Mouse (Mus musculus): ENCODE results near the gene Rpgrip1.

Rpgrip1 gene

DNA sequence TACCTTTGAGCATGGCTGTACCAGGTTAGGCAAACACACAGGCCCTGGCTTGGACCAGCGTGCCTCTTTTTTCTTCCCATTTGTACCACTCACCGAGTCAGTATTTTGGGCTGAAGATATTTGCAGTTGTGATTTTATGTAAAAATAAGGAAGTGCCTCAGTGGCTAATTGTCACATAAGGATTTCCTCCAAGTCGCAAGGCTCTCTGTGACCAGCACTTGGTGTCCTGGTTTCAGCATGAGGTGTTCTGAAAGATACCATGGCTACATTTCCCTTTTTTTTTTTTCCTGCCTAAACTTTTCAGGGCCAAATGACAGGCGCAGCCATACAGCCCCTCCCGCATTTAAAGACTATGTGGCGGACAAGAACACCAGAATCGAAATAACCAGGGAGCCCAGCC, 9.7 kb downstream of the Rpgrip1 start:
- DNase-seq: no peak

DNA sequence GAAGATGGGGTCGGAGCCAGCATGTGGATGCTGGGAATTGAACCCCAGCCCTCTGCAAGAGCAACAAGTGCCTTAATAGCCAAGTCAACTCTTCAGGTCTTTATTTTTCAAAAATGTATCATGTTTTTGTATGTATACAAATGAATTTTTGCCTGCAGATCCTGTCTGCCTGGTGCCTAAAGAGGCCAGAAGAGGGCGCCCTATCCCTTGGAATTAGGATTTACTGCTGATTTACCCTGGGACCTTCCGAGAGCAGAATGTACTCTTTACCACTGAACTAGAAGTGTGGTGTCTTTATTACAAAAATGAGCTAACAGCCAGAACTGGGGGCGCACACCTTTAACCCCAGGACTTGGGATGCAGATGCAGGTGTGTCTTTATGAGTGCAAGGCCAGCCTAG, 13.4 kb downstream of the Rpgrip1 start:
- DNase-seq: peak; percentile 44 to 79

DNA sequence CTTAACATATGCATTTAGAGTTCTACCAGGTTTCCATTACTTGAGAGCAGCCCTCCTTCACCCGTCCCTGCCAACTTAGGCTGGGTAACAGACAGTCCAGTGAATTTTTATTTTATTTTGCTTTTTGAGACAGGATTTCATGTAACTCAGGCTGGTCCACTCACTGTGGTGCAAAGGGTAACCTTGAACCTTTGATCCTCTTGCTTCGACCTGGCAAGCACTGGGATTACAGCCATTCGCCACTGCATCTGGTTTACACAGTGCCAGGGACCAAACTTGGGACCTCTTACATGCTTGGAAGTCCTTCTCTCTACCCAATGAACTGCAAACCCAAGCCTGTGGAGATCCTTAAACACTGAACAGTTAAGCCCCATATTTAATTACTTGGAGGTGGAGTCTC, 14.1 kb downstream of the Rpgrip1 start:
- peak in 1 of 2 experiments; percentile 30 for DNase-seq

DNA sequence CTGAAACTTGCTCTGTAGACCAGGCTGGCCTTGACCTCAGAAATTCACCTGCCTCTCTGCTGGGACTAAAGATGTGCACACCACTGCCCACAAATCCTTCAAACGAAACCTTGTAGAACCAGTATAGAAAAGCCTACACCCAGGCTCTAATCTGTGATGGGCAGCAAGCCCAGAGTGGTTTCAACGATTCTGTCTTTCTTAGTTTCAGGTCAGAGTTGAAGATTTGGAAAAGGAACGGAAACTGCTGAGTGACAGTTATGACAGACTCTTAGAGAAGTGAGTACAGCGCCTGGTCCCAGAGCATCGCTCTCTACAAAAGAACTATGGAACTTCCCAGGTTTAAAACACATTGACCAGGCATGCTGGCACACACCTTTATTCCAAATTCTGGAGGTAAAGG, 23.1 kb downstream of the Rpgrip1 start:
- no peak for DNase-seq

DNA sequence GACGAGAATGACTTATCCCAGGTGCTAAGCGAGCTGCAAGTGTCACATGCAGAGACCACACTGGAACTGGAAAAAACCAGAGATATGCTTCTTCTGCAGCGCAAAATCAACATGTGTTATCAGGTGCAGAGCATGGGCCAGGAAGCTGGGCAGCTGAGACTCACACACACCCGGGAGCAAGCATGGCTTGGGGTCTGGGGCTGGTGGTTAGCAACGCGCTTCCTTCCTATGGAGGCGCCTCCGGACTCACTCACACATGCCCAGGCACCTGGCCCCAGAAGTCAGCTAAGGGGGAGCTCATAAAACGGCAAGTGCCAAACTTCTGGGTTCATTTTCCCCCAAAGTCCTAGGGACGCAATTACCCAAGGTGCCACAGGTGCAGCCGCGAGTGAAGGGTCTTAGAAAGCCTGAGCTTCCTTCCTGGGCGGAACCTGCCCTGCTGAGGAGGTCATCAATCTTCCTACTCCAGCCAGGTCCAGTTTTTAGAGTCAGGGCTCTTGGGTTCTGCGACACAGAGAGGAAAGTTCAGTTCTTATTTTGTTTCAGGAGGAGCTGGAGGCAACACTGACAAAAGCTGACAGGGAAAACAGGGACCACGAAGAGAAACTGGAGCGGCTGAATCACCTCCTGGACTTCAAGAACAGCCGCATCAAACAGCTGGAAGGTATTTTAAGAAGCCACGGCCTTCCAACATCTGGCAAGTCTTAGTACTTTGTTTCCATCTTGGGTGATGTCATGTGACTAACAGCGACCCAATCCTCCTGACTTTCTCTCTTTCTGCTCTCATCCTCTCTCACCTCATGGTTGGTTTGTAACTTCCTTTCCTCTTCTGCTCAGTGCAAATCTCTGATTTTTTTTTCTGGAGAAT, 30.3 kb downstream of the Rpgrip1 start:
- no peak for DNase-seq

DNA sequence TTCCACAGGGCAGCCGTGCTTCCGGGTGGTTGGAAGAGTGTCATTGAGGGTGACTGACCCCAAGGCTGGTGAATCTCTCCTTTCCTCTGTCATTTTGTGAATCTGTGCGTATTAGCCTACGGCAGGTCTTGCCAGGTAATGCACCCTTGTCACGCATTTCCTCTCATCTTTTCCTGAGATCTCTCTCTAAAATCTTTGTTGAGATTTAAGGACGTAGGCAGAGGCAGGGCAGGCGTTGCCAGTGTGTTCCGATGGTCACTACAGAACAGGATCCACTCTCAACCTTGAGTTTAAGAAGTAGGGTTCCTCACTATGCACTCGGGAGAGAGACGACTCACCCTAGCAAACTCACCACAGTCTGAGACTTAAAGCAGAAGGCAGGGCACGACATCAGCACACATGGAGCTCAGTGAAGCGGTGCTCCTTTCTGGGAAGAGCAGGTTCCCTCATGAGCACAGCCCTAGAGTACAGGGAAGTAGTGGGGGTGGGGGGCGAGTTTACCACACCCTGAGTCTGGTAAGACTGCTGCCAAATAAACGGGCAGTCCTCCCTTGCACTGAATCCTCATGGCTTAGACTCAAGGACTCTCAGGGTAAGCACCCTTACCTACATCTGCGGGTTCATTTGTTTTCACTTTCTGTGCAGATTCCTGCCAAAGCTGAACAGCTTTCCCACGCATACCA, 31.1 kb downstream of the Rpgrip1 start:
- DNase-seq: no peak

DNA sequence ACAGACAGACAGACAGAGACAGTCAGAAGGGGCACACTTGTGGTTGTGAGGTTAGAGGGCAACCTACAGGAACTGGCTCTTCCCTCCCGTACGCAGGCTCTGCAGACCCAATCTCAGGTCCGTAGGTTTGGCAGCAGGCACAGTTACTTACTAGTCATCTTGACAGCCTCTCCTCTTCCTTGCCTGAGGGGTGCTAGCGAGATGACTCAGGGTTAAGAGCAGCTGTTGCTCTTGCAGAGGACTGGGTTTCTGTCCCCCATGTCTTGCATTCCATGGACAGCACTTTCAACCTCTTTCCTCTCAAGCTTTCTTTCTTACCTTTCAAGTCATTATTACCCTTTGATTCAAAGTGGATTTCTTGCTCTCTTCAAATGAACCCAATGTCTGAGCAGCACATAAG, 33.7 kb downstream of the Rpgrip1 start:
- DNase-seq: no peak

DNA sequence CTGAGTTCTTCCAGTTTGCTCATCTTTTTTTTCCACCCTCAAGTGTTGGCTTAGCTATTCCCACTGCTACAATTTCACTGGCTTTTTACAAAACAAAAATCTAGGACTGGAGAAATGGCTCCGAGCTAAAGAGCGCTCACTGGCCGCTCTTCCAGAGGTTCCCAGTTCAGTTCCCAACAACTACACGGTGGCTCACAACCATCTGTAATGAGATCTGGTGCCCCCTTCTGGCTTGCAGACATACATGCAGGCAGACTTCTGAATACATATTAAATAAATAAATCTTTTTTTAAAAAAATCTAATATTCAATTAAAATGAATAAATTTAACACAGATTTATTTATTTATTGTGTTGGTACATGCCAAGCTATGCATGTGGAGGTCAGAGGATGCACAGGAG, 36.0 kb downstream of the Rpgrip1 start:
- no peak for DNase-seq

DNA sequence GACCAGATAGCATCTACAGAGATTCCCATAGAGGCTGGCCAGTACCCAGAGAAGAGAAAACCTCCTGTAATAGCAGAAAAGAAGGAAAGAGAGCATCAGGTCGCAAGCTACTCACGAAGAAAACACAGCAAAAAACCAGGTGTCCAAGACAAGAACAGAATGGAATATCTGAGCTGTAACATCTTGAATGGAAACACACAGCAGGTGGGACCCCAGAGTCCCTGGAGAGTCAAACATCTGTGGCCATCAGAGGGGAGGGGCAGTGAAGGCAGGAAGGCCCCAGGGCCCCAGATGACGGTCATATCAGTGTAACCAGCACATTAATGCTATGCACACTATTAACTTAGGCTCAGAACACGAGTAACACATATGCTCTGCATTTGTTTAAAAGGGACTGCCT, 39.4 kb downstream of the Rpgrip1 start:
- DNase-seq: no peak

DNA sequence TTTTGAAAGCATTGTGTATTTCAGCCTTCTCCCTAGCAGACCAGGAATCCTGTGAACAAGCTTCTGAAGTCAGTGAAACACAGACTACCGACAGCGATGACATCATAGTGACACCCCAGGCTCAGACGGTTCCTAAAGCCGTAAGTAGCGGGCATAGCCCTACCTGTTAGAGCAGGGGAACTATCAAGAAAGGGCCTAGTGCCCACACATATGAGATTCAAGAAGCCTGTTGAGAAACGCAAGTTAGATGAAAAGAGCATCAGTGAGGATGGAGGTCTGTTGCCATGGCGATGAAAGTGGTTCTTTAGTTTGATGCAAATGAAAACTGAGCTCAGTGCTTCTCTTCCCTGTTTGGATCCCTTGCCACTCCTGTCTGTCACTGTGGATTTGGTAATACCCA, 41.7 kb downstream of the Rpgrip1 start:
- no peak for DNase-seq

DNA sequence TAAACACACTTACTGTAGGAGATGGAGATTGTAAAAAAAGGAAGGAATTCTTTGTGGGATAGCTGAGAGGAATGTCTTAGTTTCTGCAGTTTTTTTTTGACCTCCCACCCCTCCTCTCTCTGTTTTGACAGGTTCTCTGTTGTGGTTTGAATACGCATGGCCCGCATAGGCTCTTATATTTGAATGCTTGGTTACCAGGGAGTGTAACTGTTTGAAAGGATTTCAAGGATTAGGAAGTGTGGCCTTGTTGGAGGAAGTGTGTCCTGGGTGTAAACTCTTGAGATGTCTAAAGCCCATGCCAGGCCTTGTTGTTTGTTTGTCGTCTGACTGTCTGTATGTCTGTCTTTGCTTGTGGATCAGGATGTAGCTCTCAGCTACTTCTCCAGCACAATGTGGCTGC, 42.1 kb downstream of the Rpgrip1 start:
- DNase-seq: no peak

DNA sequence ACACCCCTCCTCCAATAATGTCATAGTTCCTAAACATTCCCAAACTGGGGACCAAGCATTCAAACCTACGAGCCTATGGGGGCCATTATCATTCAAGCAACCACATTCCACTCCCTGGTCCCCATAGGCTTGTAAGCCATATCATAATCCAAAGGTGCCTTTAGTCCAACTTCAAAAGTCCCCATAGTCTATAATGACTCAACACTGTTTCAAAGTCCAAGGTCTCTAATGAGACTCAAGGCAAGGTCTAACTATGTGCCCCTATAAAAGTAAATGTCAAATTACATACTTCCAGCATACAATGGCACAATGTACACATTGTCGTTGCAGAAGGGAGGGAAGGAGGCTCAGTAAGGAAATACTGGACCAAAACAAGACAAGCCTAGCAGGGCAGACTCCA, 44.5 kb downstream of the Rpgrip1 start:
- DNase-seq: no peak

DNA sequence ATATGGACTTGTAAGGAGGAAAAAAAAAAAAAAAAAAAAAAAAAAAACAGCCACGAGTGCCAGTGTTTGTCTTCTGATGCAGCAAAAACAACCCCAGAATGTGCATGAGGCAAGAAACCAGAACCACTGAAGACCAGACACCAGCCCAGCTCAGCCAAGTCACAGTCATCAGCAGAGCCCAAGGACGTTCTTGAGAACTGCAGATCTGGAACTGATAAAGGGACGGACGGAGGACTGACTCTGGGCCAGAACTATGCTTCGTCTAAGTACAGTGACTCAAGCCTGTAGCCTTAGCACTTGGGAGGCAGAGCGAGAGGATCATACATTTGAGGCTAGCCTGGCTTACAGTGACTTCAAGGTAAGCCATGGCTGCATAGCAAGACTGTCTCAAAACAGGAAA, 50.4 kb downstream of the Rpgrip1 start:
- DNase-seq: no peak

DNA sequence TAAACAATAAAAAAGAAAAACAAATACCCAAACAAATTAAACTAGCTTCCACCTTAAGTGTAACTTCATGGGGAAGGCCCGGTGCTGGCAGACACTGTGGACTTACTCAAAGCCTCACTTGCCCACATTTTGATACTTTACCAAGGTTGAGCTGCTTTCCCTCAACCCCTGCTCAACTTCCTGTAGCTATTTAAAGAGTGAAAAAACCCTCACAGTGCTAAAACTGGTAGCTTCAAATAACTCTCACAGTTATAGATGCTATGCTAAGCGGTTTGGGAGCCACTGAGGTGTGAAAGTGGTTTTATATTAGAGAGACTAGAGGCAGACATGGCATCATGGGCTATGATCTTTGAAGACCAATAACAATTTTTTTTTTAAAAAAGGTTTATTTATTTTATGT, 56.1 kb downstream of the Rpgrip1 start:
- DNase-seq: no peak

DNA sequence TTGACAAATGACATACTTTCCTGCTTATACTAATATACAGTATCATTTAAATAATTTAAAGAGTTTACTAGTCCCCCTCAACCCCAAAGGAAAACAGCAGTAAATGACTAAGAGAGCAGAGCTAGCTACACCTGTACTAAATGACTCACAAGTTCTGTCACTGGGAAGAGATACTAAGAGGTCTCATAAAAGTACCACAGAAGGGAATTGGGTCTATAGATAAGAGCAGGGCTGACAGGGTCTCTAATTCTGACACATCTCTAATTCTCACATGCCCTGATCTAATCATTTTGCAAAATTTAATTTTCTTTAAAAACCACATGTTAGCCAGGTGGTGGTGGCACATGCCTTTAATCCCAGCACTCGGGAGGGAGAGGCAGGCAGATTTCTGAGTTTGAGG, 78.3 kb downstream of the Rpgrip1 start:
- no peak for DNase-seq

DNA sequence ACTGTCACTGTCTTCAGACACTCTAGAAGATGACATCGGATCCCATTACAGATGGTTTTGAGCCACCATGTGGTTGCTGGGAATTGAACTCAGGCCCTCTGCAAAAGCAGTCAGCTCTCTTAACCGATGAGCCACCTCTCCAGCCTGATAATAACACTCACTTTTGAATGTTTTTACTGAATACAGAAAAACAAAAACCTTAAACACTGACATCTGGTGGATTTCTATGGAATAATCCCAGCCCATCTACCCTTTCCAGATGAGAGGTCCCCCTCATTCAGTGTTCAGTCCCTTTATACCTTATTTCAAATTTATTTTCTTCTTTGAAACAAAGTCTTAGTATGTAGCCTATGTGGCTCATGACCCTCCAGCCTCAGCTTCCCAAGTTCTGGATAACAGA, 79.0 kb downstream of the Rpgrip1 start:
- DNase-seq: no peak

DNA sequence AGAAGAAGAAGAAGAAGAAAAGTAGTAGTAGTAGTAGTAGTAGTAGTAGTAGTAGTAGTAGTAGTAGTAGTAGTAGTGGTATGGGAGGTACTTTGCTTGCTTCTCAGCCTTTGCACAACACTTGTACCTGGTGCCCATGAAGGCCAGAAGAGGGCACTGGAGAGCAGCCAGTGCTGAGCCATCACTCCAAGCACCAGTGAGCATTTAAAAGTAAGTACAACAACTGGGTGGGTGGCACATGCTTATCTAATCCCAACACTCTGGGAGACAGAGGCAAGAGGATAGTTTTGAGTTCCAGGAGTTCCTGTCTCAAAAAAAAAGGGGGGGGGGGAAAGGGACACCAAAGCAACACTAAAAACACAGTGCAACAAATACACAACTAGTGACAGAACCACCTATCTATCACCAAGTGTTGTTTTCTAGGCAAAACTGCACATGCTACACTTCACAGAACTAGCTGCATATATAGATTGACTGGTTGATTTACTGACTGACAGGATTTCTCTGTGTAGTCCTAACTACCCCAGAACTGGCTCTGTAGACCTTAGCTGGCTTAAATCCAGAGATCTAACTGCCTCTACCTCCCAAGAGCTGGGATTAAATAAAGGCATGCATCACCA, 80.3 kb downstream of the Rpgrip1 start:
- peak; percentile 14 to 33 for DNase-seq

DNA sequence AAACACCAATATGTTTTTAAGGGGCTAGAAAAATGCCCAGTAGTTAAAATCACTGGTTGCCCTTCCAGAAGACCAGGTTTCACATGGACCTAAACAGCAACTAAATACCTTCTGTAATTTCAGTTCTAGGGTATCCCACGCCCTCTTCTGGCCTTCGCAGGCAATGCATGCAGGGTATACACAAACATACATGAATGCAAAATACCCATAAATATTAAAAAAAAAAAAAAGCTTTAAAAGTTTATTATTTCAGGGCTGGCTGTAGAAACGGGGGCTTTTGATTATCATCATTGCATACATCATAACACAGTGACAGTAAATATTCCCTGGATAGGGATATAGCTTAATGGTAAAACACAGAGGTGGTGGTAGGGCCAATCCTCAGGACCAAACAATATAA, 85.2 kb downstream of the Rpgrip1 start:
- DNase-seq: peak; percentile 23 to 60

DNA sequence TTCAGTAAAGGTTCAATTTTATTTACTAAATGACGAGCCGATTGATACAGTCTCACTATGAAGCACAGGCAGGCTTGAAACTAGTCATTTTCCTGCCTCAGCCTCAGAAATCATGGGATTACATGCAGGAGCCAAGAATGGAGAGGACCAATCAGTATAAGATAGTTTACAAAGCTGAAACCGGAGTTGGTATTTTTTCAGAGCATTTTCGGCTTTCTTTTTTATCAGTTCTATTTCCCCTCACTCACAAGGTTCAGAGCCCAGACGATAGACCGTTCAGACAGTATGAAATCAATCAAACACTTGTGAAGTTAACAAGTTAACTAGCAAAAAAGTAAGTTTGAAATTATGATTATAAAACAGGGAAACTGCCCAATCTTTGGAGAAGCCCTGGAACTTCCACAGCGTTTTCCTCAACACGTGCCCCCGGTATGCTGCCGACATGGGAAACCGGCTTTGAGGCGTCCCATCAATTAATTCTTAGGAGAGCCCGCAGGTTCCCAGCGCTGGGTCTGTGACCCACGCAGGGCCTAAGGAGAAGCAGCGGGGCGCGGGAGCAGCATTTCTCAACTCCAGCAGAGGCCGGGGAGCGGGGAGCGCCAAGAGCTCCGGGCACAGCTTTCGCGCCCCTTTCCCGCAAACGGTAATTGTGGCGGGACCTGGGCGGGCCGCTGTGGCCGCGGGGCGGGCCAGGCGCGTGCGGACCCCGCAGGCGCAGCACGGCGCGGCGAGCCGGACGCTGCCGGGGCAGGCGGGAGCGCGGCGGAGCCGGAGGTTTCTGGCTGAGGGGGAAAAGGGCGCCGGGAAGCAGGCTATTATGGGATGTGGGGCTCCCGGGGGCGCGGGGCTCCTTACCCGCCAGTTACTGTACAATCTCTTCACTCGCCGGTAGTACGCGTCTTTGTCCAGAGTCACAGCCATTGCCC, 86.0 kb downstream of the Rpgrip1 start:
- DNase-seq: no peak

DNA sequence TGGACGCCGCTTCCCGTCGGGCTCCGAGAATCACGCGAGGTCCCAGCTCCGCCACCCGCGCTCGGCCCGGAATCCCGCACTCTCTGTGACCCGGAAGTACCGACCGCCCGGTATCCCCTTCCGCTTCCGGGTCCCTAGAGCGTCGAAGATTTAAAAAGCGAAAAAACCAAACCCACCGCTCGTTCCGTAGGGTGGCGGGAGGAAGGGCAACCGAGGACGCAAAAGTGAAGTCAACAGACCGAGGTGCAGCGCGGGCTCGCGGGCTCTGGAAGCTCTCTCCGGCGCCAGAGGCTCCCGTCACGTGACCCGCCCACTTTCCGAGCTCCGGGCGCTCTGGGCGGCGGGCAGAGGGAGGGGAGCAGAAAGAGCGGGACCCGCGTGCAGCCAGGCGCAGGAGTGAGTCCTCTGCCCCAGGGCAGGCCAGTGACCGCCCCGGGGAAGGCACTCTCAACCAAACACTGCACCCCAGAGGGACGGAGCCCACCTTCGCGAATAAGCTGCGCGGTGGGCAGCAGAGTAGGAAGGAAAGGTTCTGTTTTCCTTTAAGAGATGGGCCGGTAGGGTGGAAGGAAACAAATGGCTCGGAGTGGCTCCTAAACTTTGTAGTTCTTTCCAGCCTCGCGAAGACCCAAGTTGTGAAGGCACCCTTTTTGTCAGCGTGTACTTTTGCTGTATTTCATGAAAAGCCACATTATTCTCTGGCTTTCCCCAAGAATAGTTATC, 86.8 kb downstream of the Rpgrip1 start, which contains the start of gene Supt16:
Supt16 (minus strand) TSS at position 261 of the 723 bp plus-strand sequence.
- DNase-seq: peak; percentile 72 to 76

DNA sequence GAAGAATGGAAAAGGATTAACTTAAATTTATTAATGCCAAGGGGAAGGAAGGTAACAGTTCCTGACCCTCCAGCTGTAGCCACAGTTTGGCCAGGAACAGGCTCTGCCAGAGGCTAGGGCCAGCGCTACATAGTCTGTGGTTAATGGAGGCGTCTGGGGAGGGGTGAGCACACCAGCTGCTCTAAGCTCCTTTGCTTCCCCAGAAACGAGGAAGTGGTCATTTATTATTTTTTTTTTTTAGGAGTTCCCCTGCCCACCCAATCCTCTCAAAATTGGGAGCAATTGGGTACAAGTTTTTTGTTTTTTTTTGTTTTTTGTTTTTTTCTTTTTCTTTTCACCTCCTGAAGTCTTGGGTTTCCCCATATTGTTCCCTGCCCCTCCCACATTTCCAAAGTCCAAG, 87.6 kb downstream of the Rpgrip1 start:
- DNase-seq: no peak

DNA sequence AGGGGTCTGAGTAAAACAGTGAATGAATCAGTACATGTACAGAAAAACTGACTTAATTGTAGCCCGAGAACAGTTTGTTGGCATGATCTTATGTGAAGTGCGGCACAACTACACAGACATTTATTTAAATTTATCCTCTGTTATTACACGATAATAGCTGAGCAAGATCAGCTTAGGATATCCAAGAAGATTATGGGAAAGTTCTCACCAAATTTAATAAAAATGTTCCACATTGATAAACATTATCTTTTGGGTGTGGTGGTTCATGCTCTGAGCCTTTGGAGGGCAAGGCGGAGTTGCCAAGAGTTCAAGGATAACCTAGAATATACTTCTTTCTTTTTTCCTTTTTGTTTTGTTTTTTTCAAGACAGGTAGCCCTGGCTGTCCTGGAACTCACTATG, 88.9 kb downstream of the Rpgrip1 start:
- no peak for DNase-seq

Measured in kidney, adult 8-10 months (tissue).